Mouse (Mus musculus): ENCODE data around the gene Gm6358. TPM values are rescaled to one million over a fixed set of nuclear protein-coding genes. Genes with fewer than 3 reads are reported as not detected.
"Not testable (repeated sequence)": the region's sequence is repeated elsewhere in the genome, so short reads cannot be mapped to it uniquely, and the experiment has no call there.

Gm6358 gene
- total RNA-seq (2017) = not detected in 2 replicates

- no peak for ATAC-seq (replicated peaks in 1 of 2; ENCODE audit: insufficient read depth in 1 of 2, low FRiP score in 2 of 2, low TSS enrichment in 1 of 2, low read depth in 1 of 2, poor library complexity in 2 of 2, severe bottlenecking in 2 of 2)
Measured at GRCm38 (mm10) chr16:89140551-89140950, at the start of gene Gm6358. TSS of gene Gm6358 (plus strand) at chr16:89140851.

GRCm38 (mm10) chr16:89150786-89151185 is 10.1 kb downstream of the Gm6358 start, which contains the start of gene Gm10061:
TSS of gene Gm10061 (plus strand) at chr16:89151086.
- ATAC-seq (replicated peaks in 1 of 2; ENCODE audit: insufficient read depth in 1 of 2, low FRiP score in 2 of 2, low TSS enrichment in 1 of 2, low read depth in 1 of 2, poor library complexity in 2 of 2, severe bottlenecking in 2 of 2) = no peak

DNA sequence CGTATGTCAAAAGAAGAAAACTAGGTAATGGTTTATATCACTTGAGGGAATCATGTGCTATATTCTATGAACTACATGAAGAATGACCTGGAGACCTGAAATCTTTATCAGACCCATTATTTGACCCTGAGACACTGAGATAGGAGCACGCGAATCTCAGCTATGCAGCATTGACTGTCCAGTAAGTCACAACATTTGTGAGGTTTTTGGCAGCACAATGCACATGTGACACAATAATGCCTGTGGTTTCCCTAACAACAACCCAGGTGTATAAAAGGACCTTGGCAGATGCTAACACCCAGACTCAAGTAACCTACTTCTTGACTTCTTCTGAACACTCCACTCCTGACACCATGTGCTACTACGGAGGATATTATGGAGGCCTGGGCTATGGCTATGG is 17.0 kb downstream of the Gm6358 start, which contains the start of gene Gm9789:
TSS of gene Gm9789 (plus strand) at position 301 of the 400 bp plus-strand sequence.
- no peak for ATAC-seq (replicated peaks in 1 of 2; ENCODE audit: insufficient read depth in 1 of 2, low FRiP score in 2 of 2, low TSS enrichment in 1 of 2, low read depth in 1 of 2, poor library complexity in 2 of 2, severe bottlenecking in 2 of 2)

DNA sequence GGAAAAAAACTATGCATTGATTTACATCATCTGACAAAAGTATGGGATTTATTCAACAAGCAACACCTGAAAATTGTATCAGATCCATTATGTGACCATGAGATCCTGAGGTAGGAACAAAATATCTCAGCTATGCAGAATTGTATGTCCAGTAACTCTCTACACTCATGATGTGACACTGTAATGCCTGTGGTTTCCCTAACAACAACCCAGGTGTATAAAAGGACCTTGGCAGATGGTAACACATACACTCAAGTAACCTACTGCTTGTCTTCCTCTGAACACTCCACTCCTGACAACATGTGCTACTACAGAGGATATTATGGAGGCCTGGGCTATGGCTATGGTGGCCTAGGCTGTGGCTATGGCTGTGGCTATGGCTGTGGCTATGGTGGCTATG is 28.5 kb downstream of the Gm6358 start, which contains the start of gene Gm7735:
TSS of gene Gm7735 (plus strand) at position 301 of the 400 bp plus-strand sequence.
- ATAC-seq (replicated peaks in 1 of 2; ENCODE audit: insufficient read depth in 1 of 2, low FRiP score in 2 of 2, low TSS enrichment in 1 of 2, low read depth in 1 of 2, poor library complexity in 2 of 2, severe bottlenecking in 2 of 2) = not testable (repeated sequence)

GRCm38 (mm10) chr16:89174435-89174834 is 33.8 kb downstream of the Gm6358 start, which contains the start of gene 1110057P08Rik:
TSS of gene 1110057P08Rik (plus strand) at chr16:89174735.
- ATAC-seq (replicated peaks in 1 of 2; ENCODE audit: insufficient read depth in 1 of 2, low FRiP score in 2 of 2, low TSS enrichment in 1 of 2, low read depth in 1 of 2, poor library complexity in 2 of 2, severe bottlenecking in 2 of 2) = no peak

DNA sequence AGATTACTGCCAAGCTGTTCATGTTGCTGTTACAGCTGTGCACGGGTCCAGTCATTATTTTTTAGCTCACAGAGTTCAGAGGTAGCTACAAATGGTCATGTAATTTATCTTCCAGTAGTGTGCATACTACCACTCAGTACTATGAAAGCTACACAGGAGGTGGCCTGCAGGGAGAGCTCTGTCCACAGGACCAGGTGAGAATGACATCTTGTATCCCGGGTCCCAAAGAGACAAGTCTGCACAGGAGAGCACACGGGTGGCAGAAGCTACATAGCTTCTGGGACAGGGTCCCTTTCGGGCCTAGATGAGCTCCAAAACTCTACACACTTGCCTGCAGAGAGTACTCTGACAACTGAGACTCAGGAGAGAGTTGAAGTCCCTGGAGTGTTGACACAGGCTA is 48.0 kb downstream of the Gm6358 start:
- no peak for ATAC-seq (replicated peaks in 1 of 2; ENCODE audit: insufficient read depth in 1 of 2, low FRiP score in 2 of 2, low TSS enrichment in 1 of 2, low read depth in 1 of 2, poor library complexity in 2 of 2, severe bottlenecking in 2 of 2)

Other genes starting within 250 kb of the Gm6358 start
- not detected in 2 replicates for gene Krtap19-5, start 244.4 kb upstream of the Gm6358 start, total RNA-seq (2017)
- gene Krtap19-9b, start 208.6 kb upstream of the Gm6358 start, total RNA-seq (2017) = not detected in 2 replicates
- gene Krtap16-3, start 178.0 kb upstream of the Gm6358 start, total RNA-seq (2017) = not detected in 2 replicates
- gene Krtap22-2, start 130.1 kb upstream of the Gm6358 start, total RNA-seq (2017) = not detected in 2 replicates
- not detected in 2 replicates for gene Gm10229, start 125.6 kb upstream of the Gm6358 start, total RNA-seq (2017)
- gene Krtap6-1, start 109.2 kb upstream of the Gm6358 start, total RNA-seq (2017) = not detected in 2 replicates
- gene Gm10228, start 99.4 kb upstream of the Gm6358 start, total RNA-seq (2017) = not detected in 2 replicates
- not detected in 2 replicates for gene Krtap6-5, start 93.0 kb upstream of the Gm6358 start, total RNA-seq (2017)
- gene 1110025L11Rik, start 76.8 kb upstream of the Gm6358 start, total RNA-seq (2017) = not detected in 2 replicates
- gene Krtap6-3, start 56.8 kb upstream of the Gm6358 start, total RNA-seq (2017) = not detected in 2 replicates
- not detected in 2 replicates for gene Gm10061, start 10.2 kb downstream of the Gm6358 start, total RNA-seq (2017)
- gene Gm9789, start 17.1 kb downstream of the Gm6358 start, total RNA-seq (2017) = not detected in 2 replicates
- not detected in 2 replicates for gene Gm7735, start 28.6 kb downstream of the Gm6358 start, total RNA-seq (2017)
- gene 1110057P08Rik, start 33.9 kb downstream of the Gm6358 start, total RNA-seq (2017) = not detected in 2 replicates
- gene Krtap20-2, start 65.0 kb downstream of the Gm6358 start, total RNA-seq (2017) = not detected in 2 replicates